Mouse (Mus musculus) E14TG2a.4 (cell line): ENCODE measurements at regions not wholly inside any gene's neighbourhood (a gene's known extent, or its start where the extent isn't known, plus 50 kb on each side); places are given as distances from the start of the nearest gene placed in this dataset.

Experiments
- CTCF ChIP-seq: conservative IDR thresholded peaks from 2 replicates; pipeline ENCODE4 v1.5.1; 2014; ENCODE audit warnings: low read length
- NANOG ChIP-seq: IDR thresholded peaks from 2 replicates; pipeline ENCODE4 v1.6.1; 2014; ENCODE audit warnings: borderline replicate concordance, low read length, mixed read lengths

- TF ChIP-seq CTCF (no peak), NANOG (no peak)
Observed at GRCm38 (mm10) chr2:78412985-78413384, 454.9 kb upstream of the Ube2e3 start.
